Mouse (Mus musculus) lung, postnatal 0 days (tissue): ENCODE measurements around the gene Grm8. TPM values are rescaled to one million over a fixed set of nuclear protein-coding genes. Genes with fewer than 3 reads are reported as not detected.

Source experiments
- ATAC-seq: fragments of 200-750 bp; cut with Nextera tagmentation; 2 replicates; pipeline ENCODE4 v1.8.0; 2017; ENCODE audit warnings: moderate library complexity
- DNase-seq: peaks from one replicate; pipeline ENCODE4 v3.0.0-alpha.2; 2016; ENCODE audit warnings: low spot score
- H3K27ac ChIP-seq: fragments of 300-500 bp; sonication (generic); 2 replicates; pipeline ENCODE4 v1.5.1; 2014; ENCODE audit warnings: antibody characterized with exemption, mild to moderate bottlenecking, low read length, mixed read lengths
- H3K27me3 ChIP-seq: fragments of 300-500 bp; sonication (generic); replicated peaks from 2 replicates; pipeline ENCODE4 v1.6.1; 2014; ENCODE audit warnings: low read length, mixed read lengths; ENCODE audit not compliant: insufficient read depth
- H3K36me3 ChIP-seq: fragments of 300-500 bp; sonication (generic); 2 replicates; pipeline ENCODE4 v1.6.1; 2014; ENCODE audit warnings: low read length, mixed read lengths; ENCODE audit not compliant: insufficient read depth
- H3K4me1 ChIP-seq: fragments of 300-500 bp; sonication (generic); 2 replicates; pipeline ENCODE4 v1.6.1; 2014; ENCODE audit warnings: antibody characterized with exemption, low read depth, low read length, mixed read lengths; ENCODE audit not compliant: insufficient read depth
- H3K4me2 ChIP-seq: fragments of 300-500 bp; sonication (generic); replicated peaks from 2 replicates; pipeline ENCODE4 v1.6.1; 2014; ENCODE audit warnings: low read depth, mild to moderate bottlenecking, low read length, moderate library complexity, mixed read lengths
- H3K4me3 ChIP-seq: fragments of 300-500 bp; sonication (generic); 2 replicates; pipeline ENCODE4 v1.5.1; 2014; ENCODE audit warnings: low read depth, low read length
- H3K9ac ChIP-seq: fragments of 300-500 bp; sonication (generic); replicated peaks from 2 replicates; pipeline ENCODE4 v1.6.1; 2014; ENCODE audit warnings: low read depth, mild to moderate bottlenecking
- H3K9me3 ChIP-seq: fragments of 300-500 bp; sonication (generic); 2 replicates; pipeline ENCODE4 v1.6.1; 2016; ENCODE audit warnings: low read length, mixed read lengths
- CTCF ChIP-seq: IDR thresholded peaks from 2 replicates; pipeline ENCODE4 v1.5.1; 2016; ENCODE audit warnings: antibody characterized with exemption, mild to moderate bottlenecking
- EP300 ChIP-seq: IDR thresholded peaks from 2 replicates; pipeline ENCODE4 v1.6.1; 2016; ENCODE audit warnings: antibody characterized with exemption, mild to moderate bottlenecking, control low read depth
- WGBS: fragments of 180-500 bp; shearing (Covaris S2); extraction: QIAGEN DNeasy Blood & Tissue Kit; methylation state at CpG from one replicate; pipeline ENCODE4 v1.1.7; 2014; 5-methylcytosine and 5-hydroxymethylcytosine counted together
- polyA plus RNA-seq: library from polyadenylated mRNA; unstranded; fragments of >200 nt; fragmentation: Nextera tagmentation; extraction: Ambion mirVana; gene quantifications from 2 replicates; pipeline ENCODE4 v1.2.1, GENCODE M21; 2015

Grm8 gene
- not detected in 2 replicates for polyA plus RNA-seq

DNA sequence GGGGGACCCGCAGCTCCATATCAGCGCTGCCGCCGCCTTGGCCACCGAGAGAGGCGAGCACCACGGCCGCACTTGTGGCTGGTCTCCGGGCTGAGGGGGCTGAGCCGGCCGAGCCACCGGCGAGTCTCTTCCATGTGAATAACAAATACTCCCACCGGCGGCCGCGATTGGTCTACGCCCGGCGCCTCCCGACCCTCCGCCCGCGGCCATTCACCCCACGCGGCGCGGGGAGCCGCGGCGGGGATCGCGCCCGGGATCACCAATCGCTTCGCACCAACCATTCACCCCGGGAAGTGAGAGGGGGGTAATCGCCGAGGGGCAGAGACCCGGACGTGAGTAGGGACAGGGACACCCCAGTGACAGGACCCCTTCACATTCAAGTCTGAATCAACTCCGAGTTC lies at the start of gene Grm8:
Gene Grm8 (minus strand): TSS at position 178 of the 401 bp plus-strand sequence.
- Histone ChIP-seq H3K4me2 (peak within 1 kb of the TSS; percentile 80), H3K27ac (no peak within 1 kb of the TSS), H3K9ac (no peak within 1 kb of the TSS), H3K4me1 (no peaks in the 10 kb centered on the region), H3K27me3 (peaks cover 25% of the 10 kb centered on the region), H3K36me3 (no peaks in the 10 kb centered on the region), H3K4me3 (peak within 1 kb of the TSS; percentile 37), H3K9me3 (no peaks in the 10 kb centered on the region)
- TF ChIP-seq CTCF (no peak), EP300 (no peak)
- DNase-seq: no peak
- WGBS: under 1% methylated on average over 42 of the region's 42 CpGs
- 0 out of 2 replicates have a peak, but pooled peaks have one; percentile 9 for ATAC-seq

- no peak overlapping the region for H3K4me3 ChIP-seq
- no peaks in the 10 kb centered on the region for H3K36me3 ChIP-seq
- H3K9me3 ChIP-seq: no peaks in the 10 kb centered on the region
- H3K4me1 ChIP-seq: no peaks in the 10 kb centered on the region
- 68% methylated on average over 19 of the region's 19 CpGs for WGBS
- ATAC-seq (no peak), DNase-seq (no peak)
- no peak overlapping the region for H3K4me2 ChIP-seq
- H3K27ac ChIP-seq: no peak overlapping the region
- no peak overlapping the region for H3K9ac ChIP-seq
- TF ChIP-seq CTCF (no peak), EP300 (no peak)
- no peaks in the 10 kb centered on the region for H3K27me3 ChIP-seq
These were observed 35.0 kb upstream of the Grm8 start for GRCm38 (mm10) chr6:28169851-28170539.

- DNase-seq (no peak), ATAC-seq (no peak)
- Histone ChIP-seq H3K27me3 (no peaks in the 10 kb centered on the region), H3K36me3 (no peaks in the 10 kb centered on the region), H3K9me3 (no peaks in the 10 kb centered on the region), H3K4me2 (no peak overlapping the region), H3K9ac (no peak overlapping the region), H3K27ac (no peak overlapping the region), H3K4me1 (no peaks in the 10 kb centered on the region), H3K4me3 (no peak overlapping the region)
- TF ChIP-seq EP300 (no peak), CTCF (no peak)
- WGBS: 64% methylated on average over 5 of the region's 5 CpGs
These were observed 25.4 kb upstream of the Grm8 start for GRCm38 (mm10) chr6:28160399-28160798.

GRCm38 (mm10) chr6:28146445-28146844 lies 11.5 kb upstream of the Grm8 start:
- no peak for DNase-seq
- no peak overlapping the region for H3K27ac ChIP-seq
- no peaks in the 10 kb centered on the region for H3K27me3 ChIP-seq
- H3K4me1 ChIP-seq: no peaks in the 10 kb centered on the region
- no peak overlapping the region for H3K4me3 ChIP-seq
- TF ChIP-seq EP300 (no peak), CTCF (no peak)
- no peak overlapping the region for H3K4me2 ChIP-seq
- WGBS: 62% methylated on average over 6 of the region's 6 CpGs
- no peak for ATAC-seq
- no peaks in the 10 kb centered on the region for H3K36me3 ChIP-seq
- H3K9me3 ChIP-seq: no peaks in the 10 kb centered on the region
- no peak overlapping the region for H3K9ac ChIP-seq

GRCm38 (mm10) chr6:28142332-28142731 lies 7.4 kb upstream of the Grm8 start:
- no peaks in the 10 kb centered on the region for H3K9me3 ChIP-seq
- H3K27ac ChIP-seq: no peak overlapping the region
- no peak overlapping the region for H3K4me2 ChIP-seq
- 7% methylated on average over 2 of the region's 2 CpGs for WGBS
- H3K4me3 ChIP-seq: no peak overlapping the region
- TF ChIP-seq CTCF: no peak
- no peak for TF ChIP-seq EP300
- DNase-seq (no peak), ATAC-seq (no peak)
- no peaks in the 10 kb centered on the region for H3K36me3 ChIP-seq
- H3K4me1 ChIP-seq: no peaks in the 10 kb centered on the region
- no peaks in the 10 kb centered on the region for H3K27me3 ChIP-seq
- H3K9ac ChIP-seq: no peak overlapping the region

DNA sequence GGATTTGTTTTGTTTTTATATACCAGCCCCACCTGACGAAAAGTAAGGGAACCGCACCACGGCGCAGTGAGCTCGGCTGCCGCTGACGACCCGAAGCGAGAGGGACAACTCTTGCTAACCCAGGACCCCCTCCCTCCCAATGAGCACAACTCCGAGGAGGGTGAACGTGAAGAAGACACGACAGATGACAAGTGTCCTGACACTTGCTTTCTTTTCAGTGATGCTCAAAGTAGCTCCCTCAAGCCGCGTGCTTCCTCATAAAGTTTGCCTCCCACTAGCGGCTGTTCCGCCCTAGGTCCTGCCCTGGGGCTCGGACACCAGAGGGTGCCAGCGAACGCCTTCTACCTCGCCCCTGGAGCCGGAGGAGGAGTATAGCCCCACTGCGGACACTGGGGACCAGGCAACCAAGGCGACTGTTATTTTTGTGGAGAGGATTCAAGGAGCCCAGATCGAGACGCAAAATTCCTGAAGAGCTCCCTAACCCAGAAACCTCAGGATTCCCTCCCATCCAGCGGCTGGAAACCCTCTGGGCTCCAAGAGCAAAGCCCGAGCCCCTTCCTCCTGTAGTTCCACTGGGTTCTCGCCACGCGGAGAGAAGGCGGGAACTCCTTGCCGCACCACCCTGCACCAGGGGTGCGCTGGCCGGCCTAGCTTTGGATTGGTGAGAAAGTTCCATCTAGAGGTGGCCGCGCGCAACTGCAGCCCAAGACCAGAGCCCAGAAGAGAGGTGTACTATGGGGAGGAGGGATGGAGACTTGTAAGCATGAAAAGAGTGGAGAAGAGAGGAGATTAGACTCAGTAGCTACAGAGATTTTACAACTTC lies 644 bp upstream of the Grm8 start:
- ATAC-seq (peak; percentile 88), DNase-seq (peak; percentile 74)
- peaks cover 25% of the 10 kb centered on the region for H3K27me3 ChIP-seq
- TF ChIP-seq CTCF (peak; percentile 85), EP300 (no peak)
- H3K9ac ChIP-seq: no peak overlapping the region
- no peaks in the 10 kb centered on the region for H3K4me1 ChIP-seq
- H3K36me3 ChIP-seq: no peaks in the 10 kb centered on the region
- H3K9me3 ChIP-seq: no peaks in the 10 kb centered on the region
- peak overlapping the region; percentile 37 for H3K4me3 ChIP-seq
- peak overlapping the region; percentile 80 for H3K4me2 ChIP-seq
- no peak overlapping the region for H3K27ac ChIP-seq
- under 1% methylated on average over 37 of the region's 37 CpGs for WGBS
